Mouse (Mus musculus) liver, embryonic 14.5 days (tissue): Measurements from ENCODE around the gene Prss36. TPM values are rescaled to one million over a fixed set of nuclear protein-coding genes. Genes with fewer than 3 reads are reported as not detected.

Source experiments
- ATAC-seq: fragments of 200-750 bp; cut with Nextera tagmentation; 2 replicates; pipeline ENCODE4 v1.8.0; 2017; ENCODE audit warnings: moderate number of reproducible peaks, mild to moderate bottlenecking, moderate library complexity; ENCODE audit not compliant: insufficient read depth
- DNase-seq, 3 experiments: peaks; one replicate each; pipeline ENCODE4 v3.0.0-alpha.2; 2012 to 2013; ENCODE audit warnings: low read depth in 3 of 3, low spot score in 3 of 3
- H3K27ac ChIP-seq: fragments of 300-500 bp; sonication (generic); 2 replicates; pipeline ENCODE4 v1.5.1; 2014; ENCODE audit warnings: moderate library complexity, mild to moderate bottlenecking, control low read depth, inconsistent platforms
- H3K27me3 ChIP-seq: fragments of 300-500 bp; sonication (generic); 2 replicates; pipeline ENCODE4 v1.6.1; 2014; ENCODE audit warnings: mild to moderate bottlenecking, low read length, moderate library complexity; ENCODE audit not compliant: control insufficient read depth, insufficient read depth
- H3K36me3 ChIP-seq: fragments of 300-500 bp; sonication (generic); replicated peaks from 2 replicates; pipeline ENCODE4 v1.6.1; 2014; ENCODE audit warnings: low read depth; ENCODE audit not compliant: control insufficient read depth, insufficient read depth
- H3K4me1 ChIP-seq, 2 experiments: fragments of 200-500 bp in 1 of 2; fragments of 300-500 bp in 1 of 2; sonication (generic) in 1 of 2; replicated peaks; 2 replicates each; pipeline ENCODE4 v1.6.1; 2012 to 2014; ENCODE audit warnings: antibody characterized with exemption in 1 of 2, inconsistent platforms in 1 of 2, low read length in 1 of 2; ENCODE audit not compliant: control insufficient read depth in 2 of 2, insufficient read depth in 2 of 2
- H3K4me2 ChIP-seq: fragments of 300-500 bp; sonication (generic); 2 replicates; pipeline ENCODE4 v1.6.1; 2014; ENCODE audit warnings: low read depth, mild to moderate bottlenecking, control low read depth, moderate library complexity
- H3K4me3 ChIP-seq, 2 experiments: fragments of 200-500 bp in 1 of 2; fragments of 300-500 bp in 1 of 2; sonication (generic) in 1 of 2; 2 replicates each; pipeline ENCODE4 v1.5.1; 2012 to 2014; ENCODE audit warnings: low read depth in 2 of 2, low read length in 2 of 2, mild to moderate bottlenecking in 2 of 2, control low read depth in 1 of 2, inconsistent platforms in 1 of 2, moderate library complexity in 1 of 2; ENCODE audit not compliant: insufficient read depth in 1 of 2
- H3K9ac ChIP-seq: fragments of 300-500 bp; sonication (generic); replicated peaks from 2 replicates; pipeline ENCODE4 v1.6.1; 2014; ENCODE audit warnings: mild to moderate bottlenecking, control low read depth, moderate library complexity
- H3K9me3 ChIP-seq: fragments of 300-500 bp; sonication (generic); 2 replicates; pipeline ENCODE4 v1.6.1; 2016; ENCODE audit warnings: low read length, mixed read lengths; ENCODE audit not compliant: control insufficient read depth
- CTCF ChIP-seq: IDR thresholded peaks from 2 replicates; pipeline ENCODE4 v1.5.1; 2016; ENCODE audit warnings: antibody characterized with exemption, low read depth, control low read depth
- EP300 ChIP-seq: IDR thresholded peaks from 2 replicates; pipeline ENCODE4 v1.6.1; 2016; ENCODE audit warnings: antibody characterized with exemption, low read depth
- WGBS: fragments of 180-500 bp; shearing (Covaris S2); extraction: QIAGEN DNeasy Blood & Tissue Kit; methylation state at CpG from one replicate; pipeline ENCODE4 v1.1.7; 2014; ENCODE audit not compliant: insufficient replicate concordance; 5-methylcytosine and 5-hydroxymethylcytosine counted together
- polyA plus RNA-seq, 2 experiments: library from polyadenylated mRNA; depleted of rRNA in 1 of 2; stranded (reverse) in 1 of 2; unstranded in 1 of 2; fragments of >200 nt; fragmentation: Nextera tagmentation in 1 of 2; extraction: Ambion mirVana in 1 of 2; gene quantifications; 2 replicates each; pipeline versions ENCODE4 v1.2.1 to v1.2.3; 2012 to 2014

The Prss36 gene
- polyA plus RNA-seq, 2 experiments: 2.3 to 3.0 TPM

- TF ChIP-seq CTCF (no peak), EP300 (no peak)
- Histone ChIP-seq H3K4me1 (peaks cover 10 to 11% of the 10 kb centered on the region in 2 experiments), H3K27ac (no peak overlapping the region), H3K36me3 (no peaks in the 10 kb centered on the region; the same call in 1 of the 2 replicates), H3K9ac (no peak overlapping the region), H3K4me3 (no peak overlapping the region), H3K27me3 (no peaks in the 10 kb centered on the region), H3K4me2 (no peak overlapping the region), H3K9me3 (no peaks in the 10 kb centered on the region)
- ATAC-seq (no peak), DNase-seq (no peak)
- WGBS: 83% methylated on average over 12 of the region's 12 CpGs
Observed at GRCm38 (mm10) chr7:127915293-127915692, 31.2 kb downstream of the Prss36 start.

- DNase-seq: no peak
- Histone ChIP-seq H3K4me3 (peak overlapping the region; percentile 94 to 99), H3K4me1 (peaks cover 10 to 11% of the 10 kb centered on the region in 2 experiments), H3K27ac (peak overlapping the region; percentile 84), H3K36me3 (peaks cover 9% of the 10 kb centered on the region), H3K27me3 (no peaks in the 10 kb centered on the region), H3K9me3 (no peaks in the 10 kb centered on the region), H3K4me2 (peak overlapping the region; percentile 91), H3K9ac (peak overlapping the region; percentile 90)
- no peak for ATAC-seq
- TF ChIP-seq CTCF (no peak), EP300 (no peak)
- under 1% methylated on average over 4 of the region's 4 CpGs for WGBS
Observed at GRCm38 (mm10) chr7:127912938-127913337, 33.6 kb downstream of the Prss36 start.

GRCm38 (mm10) chr7:127912190-127912871 is 34.2 kb downstream of the Prss36 start, which contains the start of gene Kat8:
Gene Kat8 (plus strand): TSS chr7:127912516.
- Histone ChIP-seq H3K9me3 (no peaks in the 10 kb centered on the region), H3K4me3 (peak within 1 kb of the TSS; percentile 94 to 99), H3K4me1 (peaks cover 10 to 11% of the 10 kb centered on the region in 2 experiments), H3K36me3 (peaks cover 15% of the 10 kb centered on the region), H3K27ac (peak within 1 kb of the TSS; percentile 84), H3K4me2 (peak within 1 kb of the TSS; percentile 91), H3K27me3 (no peaks in the 10 kb centered on the region), H3K9ac (peak within 1 kb of the TSS; percentile 90)
- DNase-seq: peak; percentile 88 to 91 (median 88)
- 0 out of 2 replicates have a peak, but pooled peaks have one; percentile 18 for TF ChIP-seq EP300
- no peak for TF ChIP-seq CTCF
- peak; percentile 98 for ATAC-seq
- under 1% methylated on average over 40 of the region's 40 CpGs for WGBS

- no peak overlapping the region for H3K9ac ChIP-seq
Observed at GRCm38 (mm10) chr7:127908656-127909055, 37.9 kb downstream of the Prss36 start.

GRCm38 (mm10) chr7:127907939-127908338 is 38.6 kb downstream of the Prss36 start:
- no peak for TF ChIP-seq EP300
- no peak for TF ChIP-seq CTCF
- DNase-seq: no peak
- Histone ChIP-seq H3K4me1 (peaks cover 8 to 15% of the 10 kb centered on the region in 2 experiments), H3K4me2 (no peak overlapping the region), H3K27me3 (no peaks in the 10 kb centered on the region), H3K36me3 (peaks cover 34% of the 10 kb centered on the region), H3K4me3 (no peak overlapping the region), H3K9me3 (no peaks in the 10 kb centered on the region), H3K27ac (no peak overlapping the region), H3K9ac (no peak overlapping the region)
- ATAC-seq: no peak
- 83% methylated on average over 12 of the region's 12 CpGs for WGBS

More at GRCm38 (mm10) chr7:127908656-127909055, 37.9 kb downstream of the Prss36 start:
- Histone ChIP-seq H3K4me2 (no peak overlapping the region), H3K27me3 (no peaks in the 10 kb centered on the region), H3K27ac (no peak overlapping the region), H3K36me3 (peaks cover 34% of the 10 kb centered on the region), H3K9me3 (no peaks in the 10 kb centered on the region), H3K4me1 (peaks cover 12 to 18% of the 10 kb centered on the region in 2 experiments), H3K4me3 (no peak overlapping the region)
- TF ChIP-seq CTCF (no peak), EP300 (no peak)
- DNase-seq (no peak), ATAC-seq (no peak)
- 80% methylated on average over 4 of the region's 4 CpGs for WGBS
